Mouse (Mus musculus) heart, embryonic 16.5 days (tissue): Measurements from ENCODE around the gene Has1. TPM values are rescaled to one million over a fixed set of nuclear protein-coding genes. Genes with fewer than 3 reads are reported as not detected.
A peak's percentile ranks its signal among the peaks of the same experiment; 100 is the strongest.

ENCODE experiments used
- ATAC-seq: fragments of 200-750 bp; cut with Nextera tagmentation; replicated peaks from 2 replicates; pipeline ENCODE4 v1.8.0; 2017; ENCODE audit warnings: moderate number of reproducible peaks; ENCODE audit not compliant: insufficient read depth, low FRiP score; ENCODE audit errors: extremely low read depth
- H3K27ac ChIP-seq: fragments of 300-500 bp; sonication (generic); 2 replicates; pipeline ENCODE4 v1.5.1; 2014; ENCODE audit warnings: mild to moderate bottlenecking, low read length, control low read depth, moderate library complexity
- H3K27me3 ChIP-seq: fragments of 300-500 bp; sonication (generic); 2 replicates; pipeline ENCODE4 v1.6.1; 2014; ENCODE audit warnings: low read length, mixed read lengths; ENCODE audit not compliant: control insufficient read depth, insufficient read depth
- H3K36me3 ChIP-seq: fragments of 300-500 bp; sonication (generic); 2 replicates; pipeline ENCODE4 v1.6.1; 2014; ENCODE audit not compliant: control insufficient read depth, insufficient read depth
- H3K4me1 ChIP-seq: fragments of 300-500 bp; sonication (generic); 2 replicates; pipeline ENCODE4 v1.6.1; 2014; ENCODE audit warnings: low read length, mixed read lengths; ENCODE audit not compliant: control insufficient read depth, insufficient read depth
- H3K4me2 ChIP-seq: fragments of 300-500 bp; sonication (generic); 2 replicates; pipeline ENCODE4 v1.6.1; 2014; ENCODE audit warnings: low read depth, mild to moderate bottlenecking, control low read depth, low read length
- H3K4me3 ChIP-seq: fragments of 300-500 bp; sonication (generic); 2 replicates; pipeline ENCODE4 v1.5.1; 2014; ENCODE audit warnings: mild to moderate bottlenecking, control low read depth, low read length
- H3K9ac ChIP-seq: fragments of 300-500 bp; sonication (generic); 2 replicates; pipeline ENCODE4 v1.6.1; 2014; ENCODE audit warnings: low read length, control low read depth
- H3K9me3 ChIP-seq: fragments of 300-500 bp; sonication (generic); replicated peaks from 2 replicates; pipeline ENCODE4 v1.6.1; 2016; ENCODE audit warnings: low read length; ENCODE audit not compliant: control insufficient read depth
- WGBS: fragments of 180-500 bp; shearing (Covaris S2); extraction: QIAGEN DNeasy Blood & Tissue Kit; methylation state at CpG from one replicate; pipeline ENCODE4 v1.1.7; 2014; 5-methylcytosine and 5-hydroxymethylcytosine counted together
- polyA plus RNA-seq: library from polyadenylated mRNA; unstranded; fragments of >200 nt; fragmentation: Nextera tagmentation; extraction: Ambion mirVana; gene quantifications from 2 replicates; pipeline ENCODE4 v1.2.1, GENCODE M21; 2015

Gene Has1
- polyA plus RNA-seq, 1 experiment from 2014 or later, result 0.98 TPM

- H3K4me3 ChIP-seq, result no peak overlapping the region
- WGBS, result 71% methylated on average over 5 of the region's 5 CpGs
- H3K36me3 ChIP-seq, result peaks cover 25% of the 10 kb centered on the region
- ATAC-seq, result no peak
- no peaks in the 10 kb centered on the region for H3K9me3 ChIP-seq
- no peak overlapping the region for H3K4me2 ChIP-seq
- no peak overlapping the region for H3K27ac ChIP-seq
- no peak overlapping the region for H3K9ac ChIP-seq
- no peaks in the 10 kb centered on the region for H3K27me3 ChIP-seq
- H3K4me1 ChIP-seq, result peaks cover 44% of the 10 kb centered on the region
Measured at GRCm38 (mm10) chr17:17836101-17836500, 18.9 kb downstream of the Has1 start.

GRCm38 (mm10) chr17:17834896-17835295 lies 20.1 kb downstream of the Has1 start:
- Histone ChIP-seq H3K27ac (peak overlapping the region; percentile 38), H3K4me3 (no peak overlapping the region), H3K4me2 (0 out of 2 replicates have a peak overlapping the region, but pooled peaks have one; percentile 4), H3K9me3 (no peaks in the 10 kb centered on the region), H3K4me1 (peaks cover 52% of the 10 kb centered on the region), H3K36me3 (peaks cover 21% of the 10 kb centered on the region), H3K9ac (no peak overlapping the region), H3K27me3 (no peaks in the 10 kb centered on the region)
- ATAC-seq, result no peak
- 7% methylated on average over 1 of the region's 1 CpGs for WGBS

GRCm38 (mm10) chr17:17830731-17831130 lies 24.3 kb downstream of the Has1 start:
- no peaks in the 10 kb centered on the region for H3K9me3 ChIP-seq
- H3K4me2 ChIP-seq, result peak overlapping the region; percentile 82
- no peak overlapping the region; the same call in 1 of the 2 replicates for H3K4me3 ChIP-seq
- no peak overlapping the region for H3K9ac ChIP-seq
- H3K4me1 ChIP-seq, result peaks cover 48% of the 10 kb centered on the region
- no peak for ATAC-seq
- no peaks in the 10 kb centered on the region for H3K27me3 ChIP-seq
- no peak overlapping the region for H3K27ac ChIP-seq
- H3K36me3 ChIP-seq, result peaks cover 10% of the 10 kb centered on the region
- 77% methylated on average over 7 of the region's 7 CpGs for WGBS

- Histone ChIP-seq H3K9me3 (no peaks in the 10 kb centered on the region), H3K27me3 (no peaks in the 10 kb centered on the region), H3K4me3 (peak overlapping the region; percentile 88), H3K4me1 (peaks cover 43% of the 10 kb centered on the region), H3K9ac (peak overlapping the region; percentile 95), H3K27ac (peak overlapping the region; percentile 99), H3K36me3 (peaks cover 10% of the 10 kb centered on the region), H3K4me2 (peak overlapping the region; percentile 82)
- 53% methylated on average over 23 of the region's 23 CpGs for WGBS
- ATAC-seq, result no peak
Measured at GRCm38 (mm10) chr17:17829816-17830535, 25.0 kb downstream of the Has1 start.

GRCm38 (mm10) chr17:17829052-17829785 lies 25.8 kb downstream of the Has1 start:
- WGBS, result 6% methylated on average over 6 of the region's 6 CpGs
- peaks cover 10% of the 10 kb centered on the region for H3K36me3 ChIP-seq
- no peak for ATAC-seq
- H3K9ac ChIP-seq, result peak overlapping the region; percentile 95
- peak overlapping the region; percentile 99 for H3K27ac ChIP-seq
- peak overlapping the region; percentile 82 for H3K4me2 ChIP-seq
- H3K9me3 ChIP-seq, result no peaks in the 10 kb centered on the region
- peaks cover 35% of the 10 kb centered on the region for H3K4me1 ChIP-seq
- H3K4me3 ChIP-seq, result peak overlapping the region; percentile 88
- H3K27me3 ChIP-seq, result no peaks in the 10 kb centered on the region

GRCm38 (mm10) chr17:17828191-17828981 lies 26.6 kb downstream of the Has1 start:
- 3% methylated on average over 6 of the region's 15 CpGs for WGBS

GRCm38 (mm10) chr17:17827658-17828190 lies 27.3 kb downstream of the Has1 start:
- Histone ChIP-seq H3K4me2 (peak overlapping the region; percentile 82), H3K36me3 (peaks cover 7% of the 10 kb centered on the region; the same call in 1 of the 2 replicates), H3K27ac (peak overlapping the region; percentile 99), H3K4me3 (peak overlapping the region; percentile 88), H3K27me3 (no peaks in the 10 kb centered on the region), H3K9ac (peak overlapping the region; percentile 95), H3K9me3 (no peaks in the 10 kb centered on the region), H3K4me1 (peaks cover 27% of the 10 kb centered on the region)
- peak; percentile 35 for ATAC-seq
- under 1% methylated on average over 13 of the region's 13 CpGs for WGBS

More at GRCm38 (mm10) chr17:17828191-17828981, 26.6 kb downstream of the Has1 start:
- peak overlapping the region; percentile 95 for H3K9ac ChIP-seq
- peak overlapping the region; percentile 99 for H3K27ac ChIP-seq
- H3K4me2 ChIP-seq, result peak overlapping the region; percentile 82
- peaks cover 7% of the 10 kb centered on the region; the same call in 1 of the 2 replicates for H3K36me3 ChIP-seq
- peak; percentile 42 for ATAC-seq
- H3K4me3 ChIP-seq, result peak overlapping the region; percentile 88
- H3K4me1 ChIP-seq, result peaks cover 27% of the 10 kb centered on the region
- H3K27me3 ChIP-seq, result no peaks in the 10 kb centered on the region
- no peaks in the 10 kb centered on the region for H3K9me3 ChIP-seq

GRCm38 (mm10) chr17:17826751-17827657 lies 28.0 kb downstream of the Has1 start, which contains the start of gene Spaca6:
Spaca6 (plus strand) TSS chr17:17827158.
- peak within 1 kb of the TSS; percentile 99 for H3K27ac ChIP-seq
- peaks cover 1% of the 10 kb centered on the region; the same call in 1 of the 2 replicates for H3K36me3 ChIP-seq
- ATAC-seq, result peak; percentile 84
- H3K4me2 ChIP-seq, result peak within 1 kb of the TSS; percentile 82
- no peaks in the 10 kb centered on the region for H3K27me3 ChIP-seq
- H3K9ac ChIP-seq, result peak within 1 kb of the TSS; percentile 95
- H3K4me3 ChIP-seq, result peak within 1 kb of the TSS; percentile 88
- H3K9me3 ChIP-seq, result no peaks in the 10 kb centered on the region
- WGBS, result 1% methylated on average over 38 of the region's 42 CpGs
- H3K4me1 ChIP-seq, result peaks cover 24% of the 10 kb centered on the region
